Mouse (Mus musculus): ENCODE measurements at regions not wholly inside any gene's neighbourhood (a gene's known extent, or its start where the extent isn't known, plus 50 kb on each side); places are given as distances from the start of the nearest gene placed in this dataset.
A peak's percentile ranks its signal among the peaks of the same experiment; 100 is the strongest.

DNA sequence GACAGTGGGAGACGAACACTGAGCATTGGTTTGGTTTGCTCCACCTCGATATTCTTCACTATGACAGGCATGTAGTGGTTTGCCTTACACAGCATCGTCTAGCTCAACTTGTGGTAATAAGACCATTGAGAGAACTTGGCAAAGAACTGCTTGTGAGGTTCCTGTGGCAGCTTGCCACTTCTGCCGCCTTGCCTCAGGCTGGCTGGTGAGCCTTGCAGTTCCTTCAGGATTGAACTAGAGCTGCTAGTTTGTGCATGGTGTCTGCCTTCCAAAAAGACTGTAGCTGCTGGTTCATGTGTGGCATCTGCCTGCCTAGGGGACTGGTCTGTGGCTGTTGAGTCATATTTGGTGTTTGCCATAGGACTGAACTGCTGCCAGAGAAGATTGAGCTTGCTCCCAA, 110.8 kb downstream of the Plxna1 start:
- DNase-seq (ENCODE audit: extremely low read depth, low read depth), result no peak

DNA sequence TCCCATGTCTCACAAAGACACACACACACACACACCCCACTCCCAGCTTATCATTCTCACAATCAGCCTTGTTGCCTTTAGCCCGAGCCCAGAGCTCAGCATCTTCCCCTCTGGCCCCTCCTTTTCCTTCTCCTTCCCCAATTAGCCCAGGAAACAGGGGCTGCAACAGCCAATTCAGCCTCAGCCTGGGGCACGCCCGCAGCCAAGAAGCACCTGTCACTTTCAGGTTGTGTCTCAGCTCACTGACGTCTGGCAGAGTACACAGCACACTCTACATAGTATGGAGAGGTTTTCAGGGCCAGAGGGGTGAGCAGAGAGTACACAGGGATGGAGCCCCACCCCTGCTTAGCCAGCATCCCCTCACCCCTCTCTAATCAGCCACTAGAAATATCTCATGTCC, 106.4 kb downstream of the Plxna1 start:
- DNase-seq (ENCODE audit: extremely low read depth, low read depth), result no peak

DNA sequence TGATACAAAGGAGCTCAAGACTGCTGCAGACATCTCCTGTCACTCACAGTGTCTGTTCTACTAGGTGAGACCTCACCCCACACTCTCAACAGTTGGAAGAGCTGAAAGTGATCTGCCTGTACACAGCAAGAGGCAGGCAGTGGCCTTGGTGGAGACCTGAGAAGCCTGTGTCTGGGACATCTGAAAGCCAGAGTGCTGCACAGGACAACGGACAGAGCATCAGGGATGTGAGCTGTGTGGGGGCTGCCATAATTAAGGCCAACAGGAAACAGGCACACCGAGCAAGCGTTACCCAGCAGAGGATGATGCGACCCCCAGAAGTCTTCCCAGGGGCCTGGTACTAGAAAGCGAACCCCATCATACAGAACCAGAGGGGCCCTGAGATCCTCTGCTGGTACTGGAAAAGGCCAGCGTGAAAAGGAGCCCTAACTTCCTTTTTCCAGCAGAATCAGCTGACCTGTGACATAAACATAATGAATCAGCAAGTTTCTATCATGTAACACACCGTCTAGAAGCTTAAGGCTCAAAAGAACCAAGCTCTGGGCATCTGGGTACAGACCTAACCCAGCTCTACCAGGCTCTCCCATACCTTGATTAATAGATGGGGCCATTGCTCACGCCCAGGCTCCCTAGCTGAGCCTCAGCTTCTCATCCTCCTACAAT, 105.7 kb downstream of the Plxna1 start:
- peak; percentile 74 for DNase-seq (ENCODE audit: extremely low read depth, low read depth)

DNA sequence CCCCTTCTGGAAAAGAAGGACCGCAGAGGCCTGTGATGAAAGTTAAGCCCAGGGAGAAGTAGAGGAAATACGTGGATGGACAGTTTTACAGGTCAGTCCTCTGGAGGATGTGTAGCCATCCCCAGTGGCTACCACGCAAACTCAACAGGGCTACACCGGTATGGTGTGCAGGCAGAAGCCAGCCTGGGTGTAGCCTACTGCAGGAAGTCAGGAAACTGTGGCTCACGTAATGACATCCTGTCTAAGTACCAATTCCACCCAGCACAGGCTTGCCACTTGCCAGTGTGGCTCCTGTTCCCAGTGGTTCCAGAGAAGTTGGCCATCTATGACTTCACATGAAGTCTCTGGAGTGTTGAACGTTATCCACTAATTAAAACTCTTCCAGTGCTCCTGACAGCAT, 105.0 kb downstream of the Plxna1 start:
- DNase-seq (ENCODE audit: extremely low read depth, low read depth), result no peak

DNA sequence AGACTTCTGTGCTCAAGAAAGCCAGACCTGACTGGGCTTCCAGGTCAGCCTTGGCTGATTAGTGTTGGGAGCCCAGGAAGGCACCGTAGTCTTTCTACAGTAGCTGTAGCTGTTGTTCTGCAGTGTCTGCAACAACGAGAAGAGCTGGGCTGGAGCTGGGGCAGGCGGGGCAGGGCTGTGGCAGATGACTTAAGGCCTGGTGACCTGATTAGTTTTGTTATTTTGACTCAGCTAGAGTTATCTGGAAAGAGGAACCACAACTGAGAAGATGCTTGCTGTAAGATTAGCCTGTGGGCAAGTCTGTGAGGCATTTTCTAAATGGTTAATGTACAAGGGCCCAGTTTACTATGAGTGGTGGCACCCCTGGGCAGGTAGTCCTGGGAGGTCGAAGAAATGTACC, 104.3 kb downstream of the Plxna1 start:
- peak; percentile 91 for DNase-seq (ENCODE audit: extremely low read depth, low read depth)

DNA sequence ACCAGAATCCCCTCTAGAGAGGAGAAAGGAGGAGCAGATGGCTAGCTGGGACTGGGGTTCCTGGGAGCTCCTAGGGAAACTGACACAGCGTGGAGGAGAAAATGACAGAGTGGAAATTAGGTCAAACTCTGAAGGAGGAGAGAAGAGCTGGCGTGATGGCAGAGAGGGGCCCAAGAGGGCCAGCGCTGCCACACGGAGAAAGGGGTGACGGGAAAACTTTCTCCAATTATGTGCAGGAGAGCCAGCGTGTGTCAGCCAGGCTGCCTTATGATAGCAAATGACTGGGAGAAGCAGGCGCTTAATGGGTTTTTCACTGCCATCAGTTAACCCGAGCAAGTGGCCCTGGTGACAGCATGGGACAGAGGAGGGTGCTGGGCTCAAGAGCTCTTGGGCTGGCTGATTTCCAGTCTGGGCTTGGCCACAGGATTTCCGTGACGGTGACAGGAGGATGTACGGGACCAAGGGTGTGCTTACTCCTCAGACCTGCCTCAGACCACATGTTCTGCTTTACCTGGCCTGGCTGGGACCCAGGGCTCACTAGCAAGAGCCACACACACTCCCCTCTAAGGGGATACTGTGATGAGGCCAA, 102.9 kb downstream of the Plxna1 start:
- DNase-seq (ENCODE audit: extremely low read depth, low read depth), result no peak

DNA sequence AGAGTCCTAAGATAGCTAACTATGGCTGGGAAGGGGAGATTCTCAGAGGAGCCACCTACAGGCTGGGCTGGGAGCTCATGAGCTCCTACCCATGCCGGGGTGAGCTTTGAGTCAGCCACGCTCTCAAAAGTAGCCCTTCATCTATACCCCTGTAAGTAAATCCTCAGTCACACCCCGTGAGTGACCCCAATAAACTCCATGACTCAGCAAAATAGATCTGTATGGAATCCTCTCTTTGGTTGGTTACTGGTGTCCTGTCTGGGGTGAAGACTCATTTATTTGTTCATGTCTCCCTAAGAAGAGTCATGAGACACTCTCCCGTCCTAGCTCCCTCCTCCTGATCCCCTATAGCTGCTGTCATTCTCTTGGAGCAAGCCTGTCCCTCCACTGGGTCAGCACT, 99.5 kb downstream of the Plxna1 start:
- no peak for DNase-seq (ENCODE audit: extremely low read depth, low read depth)

DNA sequence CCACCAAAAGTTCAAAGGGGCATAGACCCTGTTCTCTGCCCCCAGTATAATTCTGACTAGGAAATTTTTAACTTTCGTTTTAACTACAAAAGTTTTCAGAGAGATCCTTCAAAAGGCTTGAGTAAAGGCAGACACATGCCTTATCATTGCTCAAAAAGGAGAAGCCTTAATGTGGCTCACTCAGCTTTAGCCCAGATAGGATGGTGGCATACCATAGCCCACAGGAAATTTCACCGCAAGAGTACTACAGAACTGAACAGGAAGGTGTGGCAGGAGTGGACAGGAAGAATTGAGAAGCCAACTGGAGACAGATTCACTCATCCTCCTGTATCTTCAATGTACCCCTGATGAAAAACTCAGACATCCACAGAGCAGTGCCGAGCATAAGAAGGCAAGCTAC, 97.1 kb downstream of the Plxna1 start:
- peak; percentile 67 for DNase-seq (ENCODE audit: extremely low read depth, low read depth)
